Mouse (Mus musculus): ENCODE data around the gene Slc7a14. TPM values are rescaled to one million over a fixed set of nuclear protein-coding genes. Genes with fewer than 3 reads are reported as not detected.

The Slc7a14 gene
- polyA plus RNA-seq, 1 experiment from 2014 or later, result 0.17 TPM

- Histone ChIP-seq H3K4me1 (no peaks in the 10 kb centered on the region), H3K9me3 (no peaks in the 10 kb centered on the region), H3K27ac (0 out of 2 replicates have a peak overlapping the region, but pooled peaks have one; percentile 12), H3K4me3 (no peak overlapping the region), H3K36me3 (no peaks in the 10 kb centered on the region), H3K27me3 (no peaks in the 10 kb centered on the region), H3K9ac (no peak overlapping the region), H3K4me2 (replicated peaks) (no peak overlapping the region)
- 71% methylated on average over 17 of the region's 17 CpGs for whole genome bisulfite sequencing
- ATAC-seq (ENCODE audit: insufficient number of reproducible peaks, insufficient read depth, low FRiP score, low TSS enrichment), result no peak
These were observed 110.9 kb downstream of the Slc7a14 start for GRCm38 (mm10) chr3:31199162-31199877.

- H3K27ac ChIP-seq, result no peak overlapping the region; the same call in 1 of the 2 replicates
- 31% methylated on average over 10 of the region's 10 CpGs for WGBS
- no peaks in the 10 kb centered on the region for H3K27me3 ChIP-seq
- H3K9me3 ChIP-seq, result no peaks in the 10 kb centered on the region
- ATAC-seq (ENCODE audit: insufficient number of reproducible peaks, insufficient read depth, low FRiP score, low TSS enrichment), result 0 out of 2 replicates have a peak, but pooled peaks have one; percentile 10
- no peak overlapping the region; the same call in 1 of the 2 replicates for H3K4me2 ChIP-seq (replicated peaks)
- H3K36me3 ChIP-seq, result no peaks in the 10 kb centered on the region
- H3K4me3 ChIP-seq, result no peak overlapping the region
- H3K4me1 ChIP-seq, result peaks cover 7% of the 10 kb centered on the region
- no peak overlapping the region for H3K9ac ChIP-seq
These were observed 118.8 kb downstream of the Slc7a14 start for GRCm38 (mm10) chr3:31191402-31191801.

- H3K4me2 ChIP-seq (replicated peaks), result no peak overlapping the region
- WGBS, result 87% methylated on average over 7 of the region's 7 CpGs
These were observed 119.8 kb downstream of the Slc7a14 start for GRCm38 (mm10) chr3:31190342-31190741.

GRCm38 (mm10) chr3:31166365-31166871 is 143.8 kb downstream of the Slc7a14 start:
- Histone ChIP-seq H3K9ac (no peak overlapping the region), H3K27me3 (no peaks in the 10 kb centered on the region), H3K4me1 (peaks cover 8% of the 10 kb centered on the region; the same call in 1 of the 2 replicates), H3K36me3 (no peaks in the 10 kb centered on the region), H3K9me3 (no peaks in the 10 kb centered on the region), H3K4me2 (replicated peaks) (no peak overlapping the region), H3K4me3 (no peak overlapping the region), H3K27ac (no peak overlapping the region)
- ATAC-seq (ENCODE audit: insufficient number of reproducible peaks, insufficient read depth, low FRiP score, low TSS enrichment), result peak; percentile 13; the same call in 1 of the 2 replicates
- 49% methylated on average over 12 of the region's 12 CpGs for WGBS

More at GRCm38 (mm10) chr3:31190342-31190741, 119.8 kb downstream of the Slc7a14 start:
- H3K4me1 ChIP-seq, result peaks cover 7% of the 10 kb centered on the region
- H3K36me3 ChIP-seq, result no peaks in the 10 kb centered on the region
- ATAC-seq (ENCODE audit: insufficient number of reproducible peaks, insufficient read depth, low FRiP score, low TSS enrichment), result no peak
- H3K27me3 ChIP-seq, result no peaks in the 10 kb centered on the region
- no peak overlapping the region for H3K27ac ChIP-seq
- H3K9ac ChIP-seq, result no peak overlapping the region
- no peaks in the 10 kb centered on the region for H3K9me3 ChIP-seq
- H3K4me3 ChIP-seq, result no peak overlapping the region

DNA sequence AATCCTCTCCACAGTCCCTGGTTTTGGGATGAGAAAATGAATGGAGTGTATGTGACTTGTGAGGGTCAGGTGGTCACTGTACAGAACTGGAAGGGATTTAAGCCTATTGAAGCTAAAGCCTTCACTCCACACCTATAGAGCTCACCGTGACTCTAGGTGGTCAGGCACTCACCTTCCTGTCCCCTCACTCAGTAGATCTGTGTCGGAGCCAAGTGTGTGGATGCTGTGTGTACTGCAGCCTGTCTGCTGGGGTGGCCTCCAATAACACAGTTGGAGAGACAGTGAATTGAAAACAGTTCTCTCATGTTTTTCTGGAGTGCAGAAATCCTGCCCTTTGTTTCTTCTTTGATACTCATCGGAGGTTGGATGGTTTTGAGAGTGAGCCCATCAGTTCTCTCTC is 144.4 kb downstream of the Slc7a14 start:
- H3K27me3 ChIP-seq, result no peaks in the 10 kb centered on the region
- 55% methylated on average over 3 of the region's 3 CpGs for WGBS
- H3K36me3 ChIP-seq, result no peaks in the 10 kb centered on the region
- H3K4me2 ChIP-seq (replicated peaks), result no peak overlapping the region
- no peak overlapping the region for H3K9ac ChIP-seq
- peaks cover 11% of the 10 kb centered on the region; the same call in 1 of the 2 replicates for H3K4me1 ChIP-seq
- no peaks in the 10 kb centered on the region for H3K9me3 ChIP-seq
- H3K27ac ChIP-seq, result no peak overlapping the region
- no peak for ATAC-seq (ENCODE audit: insufficient number of reproducible peaks, insufficient read depth, low FRiP score, low TSS enrichment)
- no peak overlapping the region for H3K4me3 ChIP-seq

DNA sequence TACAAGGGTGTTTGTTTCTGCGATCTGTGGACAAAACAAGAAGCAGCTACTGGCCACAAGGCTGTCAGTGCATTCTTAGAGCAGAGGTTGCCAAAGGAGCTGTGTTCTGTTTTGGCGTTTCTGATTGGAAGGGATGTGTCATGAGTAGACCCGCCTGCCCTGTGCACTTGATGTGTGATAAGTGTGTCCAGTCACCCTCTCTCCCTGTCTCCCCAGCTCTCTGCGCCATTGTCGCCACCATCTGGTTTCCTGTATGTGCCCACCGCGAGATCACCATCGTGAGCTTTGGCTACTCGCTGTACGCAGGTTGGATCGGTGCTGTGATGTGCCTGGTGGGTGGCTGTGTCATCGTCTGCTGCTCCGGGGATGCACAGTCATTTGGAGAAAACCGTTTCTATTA is 147.3 kb downstream of the Slc7a14 start:
- ATAC-seq (ENCODE audit: insufficient number of reproducible peaks, insufficient read depth, low FRiP score, low TSS enrichment), result no peak
- no peak overlapping the region for H3K4me3 ChIP-seq
- no peak overlapping the region for H3K27ac ChIP-seq
- 91% methylated on average over 14 of the region's 14 CpGs for WGBS
- no peak overlapping the region for H3K4me2 ChIP-seq (replicated peaks)
- H3K36me3 ChIP-seq, result no peaks in the 10 kb centered on the region
- no peaks in the 10 kb centered on the region for H3K9me3 ChIP-seq
- no peak overlapping the region for H3K9ac ChIP-seq
- peaks cover 11% of the 10 kb centered on the region; the same call in 1 of the 2 replicates for H3K4me1 ChIP-seq
- no peaks in the 10 kb centered on the region for H3K27me3 ChIP-seq

DNA sequence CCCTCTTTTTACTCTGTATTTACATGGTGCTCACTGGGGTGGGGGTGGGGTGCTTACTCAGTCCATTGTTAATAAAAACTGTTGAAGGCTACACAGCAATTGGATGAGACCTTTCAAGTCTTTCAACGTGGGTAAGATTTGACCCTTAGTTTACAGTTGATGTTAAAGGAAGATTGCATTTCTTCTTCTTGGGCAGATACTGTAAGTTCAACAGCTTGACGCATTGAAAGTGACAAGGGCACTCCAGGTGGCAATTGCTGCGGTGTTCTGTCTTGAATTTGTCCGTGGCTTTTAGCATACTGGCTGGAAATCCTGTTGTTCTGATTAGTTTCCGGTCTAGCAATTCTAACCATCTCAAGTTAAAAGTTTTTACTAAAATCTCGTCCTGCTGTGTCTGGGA is 148.8 kb downstream of the Slc7a14 start:
- no peak overlapping the region for H3K9ac ChIP-seq
- 22% methylated on average over 6 of the region's 6 CpGs for WGBS
- peaks cover 6% of the 10 kb centered on the region; the same call in 1 of the 2 replicates for H3K4me1 ChIP-seq
- ATAC-seq (ENCODE audit: insufficient number of reproducible peaks, insufficient read depth, low FRiP score, low TSS enrichment), result no peak
- no peak overlapping the region for H3K27ac ChIP-seq
- H3K27me3 ChIP-seq, result no peaks in the 10 kb centered on the region
- no peaks in the 10 kb centered on the region for H3K9me3 ChIP-seq
- H3K36me3 ChIP-seq, result no peaks in the 10 kb centered on the region
- no peak overlapping the region for H3K4me2 ChIP-seq (replicated peaks)
- H3K4me3 ChIP-seq, result no peak overlapping the region

- H3K4me3 ChIP-seq, result no peak overlapping the region
- no peak overlapping the region for H3K9ac ChIP-seq
- no peak for ATAC-seq (ENCODE audit: insufficient number of reproducible peaks, insufficient read depth, low FRiP score, low TSS enrichment)
- H3K27me3 ChIP-seq, result no peaks in the 10 kb centered on the region
- WGBS, result 65% methylated on average over 10 of the region's 10 CpGs
- no peak overlapping the region for H3K4me2 ChIP-seq (replicated peaks)
- no peaks in the 10 kb centered on the region for H3K9me3 ChIP-seq
- no peak overlapping the region for H3K27ac ChIP-seq
- H3K4me1 ChIP-seq, result peaks cover 14% of the 10 kb centered on the region
- no peaks in the 10 kb centered on the region for H3K36me3 ChIP-seq
These were observed 150.1 kb downstream of the Slc7a14 start for GRCm38 (mm10) chr3:31160046-31160445.

DNA sequence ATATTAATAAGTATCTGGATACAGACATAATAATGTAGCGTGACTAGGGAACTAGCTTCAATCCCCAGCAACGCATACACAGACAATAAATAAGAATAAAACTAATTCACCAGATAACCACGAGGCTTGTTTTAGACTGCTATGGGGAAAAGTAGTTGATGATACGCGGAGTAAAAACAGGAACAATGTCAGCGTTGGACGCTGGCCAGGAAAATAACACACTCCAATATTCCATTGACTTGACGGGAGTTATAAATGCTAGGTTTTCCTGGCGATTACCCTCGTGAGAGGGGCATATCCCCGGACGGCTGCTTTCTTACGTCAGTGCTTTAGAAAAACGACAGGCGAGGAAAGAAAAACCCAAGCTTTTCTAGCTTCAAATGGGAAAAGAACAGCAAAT is 152.4 kb downstream of the Slc7a14 start:
- Histone ChIP-seq H3K27me3 (no peaks in the 10 kb centered on the region), H3K4me1 (peaks cover 14% of the 10 kb centered on the region), H3K9me3 (no peaks in the 10 kb centered on the region), H3K4me3 (no peak overlapping the region), H3K36me3 (no peaks in the 10 kb centered on the region), H3K9ac (no peak overlapping the region), H3K4me2 (replicated peaks) (no peak overlapping the region), H3K27ac (no peak overlapping the region)
- WGBS, result 76% methylated on average over 15 of the region's 15 CpGs
- ATAC-seq (ENCODE audit: insufficient number of reproducible peaks, insufficient read depth, low FRiP score, low TSS enrichment), result no peak

DNA sequence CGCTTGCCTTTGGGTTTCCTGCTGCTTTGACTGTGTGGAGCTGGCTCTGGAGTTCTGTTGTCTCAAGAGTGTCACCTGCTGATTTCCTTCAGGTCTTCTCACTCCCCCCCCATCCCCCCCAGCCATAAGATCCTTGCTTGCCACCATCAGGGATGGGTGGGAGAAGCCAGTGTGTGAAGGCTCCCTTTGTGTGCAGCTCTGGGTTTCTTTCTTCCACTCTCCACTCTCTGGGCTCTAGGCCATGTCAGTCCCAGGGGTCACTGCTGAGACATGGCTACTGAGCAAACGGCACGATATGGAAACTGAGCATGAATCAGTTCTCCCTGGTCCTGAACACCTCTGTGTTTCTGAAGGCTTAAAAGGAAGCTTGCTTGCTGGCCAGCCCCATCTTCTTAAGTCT is 154.1 kb downstream of the Slc7a14 start:
- H3K4me2 ChIP-seq (replicated peaks), result no peak overlapping the region
- ATAC-seq (ENCODE audit: insufficient number of reproducible peaks, insufficient read depth, low FRiP score, low TSS enrichment), result no peak
- no peak overlapping the region for H3K4me3 ChIP-seq
- 25% methylated on average over 3 of the region's 3 CpGs for WGBS
- 0 out of 2 replicates have a peak, but pooled peaks cover 3% of the 10 kb centered on the region for H3K27me3 ChIP-seq
- no peaks in the 10 kb centered on the region for H3K36me3 ChIP-seq
- H3K9ac ChIP-seq, result no peak overlapping the region
- H3K4me1 ChIP-seq, result peaks cover 15% of the 10 kb centered on the region
- no peaks in the 10 kb centered on the region for H3K9me3 ChIP-seq
- H3K27ac ChIP-seq, result 0 out of 2 replicates have a peak overlapping the region, but pooled peaks have one; percentile 11

Data from embryonic facial prominence, embryonic 12.5 days (tissue).